Mouse (Mus musculus): ENCODE results near the gene Abca12. TPM values are rescaled to one million over a fixed set of nuclear protein-coding genes. Genes with fewer than 3 reads are reported as not detected.

Abca12 gene
- polyA plus RNA-seq, 1 experiment from 2014 or later: not detected

DNA sequence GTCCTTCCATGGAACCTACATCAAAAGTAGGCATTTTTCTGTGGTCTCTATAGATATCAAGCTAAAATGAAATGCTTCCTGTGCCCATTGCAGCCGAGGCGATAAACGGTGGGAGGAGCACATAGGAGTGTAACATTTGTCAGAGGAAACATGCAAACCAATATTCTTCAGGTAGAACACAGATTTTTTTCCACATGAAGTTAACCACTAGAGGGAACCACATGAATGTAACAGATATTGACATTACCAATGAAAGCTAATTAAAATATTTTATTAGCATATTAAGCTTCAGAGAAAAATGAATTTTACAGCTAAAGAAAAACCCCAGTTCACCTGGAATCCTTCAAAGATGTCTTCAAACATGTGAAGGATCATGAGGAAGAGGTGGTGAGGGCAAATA lies 144.6 kb downstream of the Abca12 start:
- H3K9ac ChIP-seq: no peak overlapping the region
- no peak overlapping the region for H3K27ac ChIP-seq
- no peaks in the 10 kb centered on the region for H3K36me3 ChIP-seq
- DNase-seq: no peak
- no peak overlapping the region for H3K4me2 ChIP-seq
- no peak overlapping the region for H3K4me3 ChIP-seq (replicated peaks)
- no peaks in the 10 kb centered on the region for H3K27me3 ChIP-seq
- H3K9me3 ChIP-seq (replicated peaks): no peaks in the 10 kb centered on the region
- ATAC-seq (ENCODE audit: low read depth): no peak
- WGBS (ENCODE audit: insufficient replicate concordance): 78% methylated on average over 3 of the region's 3 CpGs
- no peaks in the 10 kb centered on the region for H3K4me1 ChIP-seq (replicated peaks)

DNA sequence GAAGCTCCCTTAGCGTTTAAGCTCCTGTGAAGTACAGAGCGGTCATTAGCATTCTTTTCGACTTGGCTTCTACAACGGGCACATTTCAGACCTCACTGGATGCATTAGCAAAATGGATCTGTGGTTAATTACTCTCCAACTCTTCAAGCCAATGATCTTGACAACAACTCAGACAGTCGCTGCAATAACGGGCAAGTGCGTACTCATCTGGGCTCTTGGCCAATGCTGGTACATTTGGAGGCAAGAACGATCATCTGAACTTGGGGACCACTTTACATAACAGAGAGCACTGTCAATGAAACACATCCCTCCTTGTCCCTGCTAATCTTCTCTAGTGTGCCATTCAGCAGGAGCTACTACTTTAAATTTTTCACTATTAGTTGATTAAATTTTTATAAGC lies 148.1 kb downstream of the Abca12 start:
- H3K4me3 ChIP-seq (replicated peaks): no peak overlapping the region
- H3K4me1 ChIP-seq (replicated peaks): no peaks in the 10 kb centered on the region
- no peak for ATAC-seq (ENCODE audit: low read depth)
- no peak for DNase-seq
- H3K9ac ChIP-seq: no peak overlapping the region
- no peaks in the 10 kb centered on the region for H3K9me3 ChIP-seq (replicated peaks)
- no peak overlapping the region for H3K4me2 ChIP-seq
- 81% methylated on average over 8 of the region's 8 CpGs for WGBS (ENCODE audit: insufficient replicate concordance)
- H3K36me3 ChIP-seq: no peaks in the 10 kb centered on the region
- H3K27me3 ChIP-seq: no peaks in the 10 kb centered on the region
- H3K27ac ChIP-seq: no peak overlapping the region

DNA sequence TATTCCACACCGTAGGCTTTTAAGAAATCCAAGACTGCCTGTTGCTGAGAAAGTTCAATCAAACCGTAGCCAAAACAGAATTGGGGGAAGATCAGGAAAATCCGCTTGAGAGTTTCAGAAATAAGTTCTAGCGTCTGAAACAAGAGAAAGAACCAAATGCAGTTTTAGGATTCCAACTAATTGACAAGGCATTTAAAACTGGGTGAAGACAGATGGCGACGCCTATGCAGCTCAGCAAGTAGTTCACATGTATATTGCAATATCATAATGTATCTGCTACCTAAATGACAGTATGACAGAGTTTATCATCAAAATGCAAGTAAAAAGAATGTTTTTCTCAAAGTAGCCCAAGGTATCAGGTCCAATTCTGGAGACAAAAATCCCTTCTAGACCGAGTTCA lies 151.2 kb downstream of the Abca12 start:
- no peak for ATAC-seq (ENCODE audit: low read depth)
- H3K36me3 ChIP-seq: no peaks in the 10 kb centered on the region

DNA sequence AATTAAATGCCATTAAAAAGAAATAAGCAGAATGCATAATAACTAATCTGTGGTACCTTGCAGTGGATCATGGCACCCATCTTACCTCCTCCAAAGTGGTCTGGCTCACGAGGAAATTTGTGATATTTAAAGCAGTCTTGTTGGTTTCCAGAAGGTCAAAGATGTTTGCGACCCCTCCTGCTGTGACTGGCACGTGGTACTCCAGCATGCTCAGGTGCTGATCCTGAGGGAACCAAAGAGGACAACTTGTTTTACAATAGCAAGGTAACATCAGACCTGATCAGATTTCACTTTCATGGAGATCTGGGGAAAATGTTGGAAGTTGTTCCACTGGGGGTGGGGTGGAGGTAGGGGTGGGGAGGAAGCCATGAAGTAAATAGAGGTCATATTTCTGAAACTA lies 170.1 kb downstream of the Abca12 start:
- 46% methylated on average over 3 of the region's 3 CpGs for WGBS (ENCODE audit: insufficient replicate concordance)
- no peaks in the 10 kb centered on the region for H3K9me3 ChIP-seq (replicated peaks)
- H3K27me3 ChIP-seq: no peaks in the 10 kb centered on the region
- no peak overlapping the region for H3K27ac ChIP-seq
- H3K4me3 ChIP-seq (replicated peaks): no peak overlapping the region
- ATAC-seq (ENCODE audit: low read depth): no peak
- no peak overlapping the region for H3K4me2 ChIP-seq
- DNase-seq: no peak
- H3K9ac ChIP-seq: no peak overlapping the region
- no peaks in the 10 kb centered on the region for H3K4me1 ChIP-seq (replicated peaks)
- H3K36me3 ChIP-seq: no peaks in the 10 kb centered on the region

More for the DNA sequence above, 151.2 kb downstream of the Abca12 start:
- 74% methylated on average over 7 of the region's 7 CpGs for WGBS (ENCODE audit: insufficient replicate concordance)
- H3K27me3 ChIP-seq: no peaks in the 10 kb centered on the region
- H3K4me2 ChIP-seq: no peak overlapping the region
- no peaks in the 10 kb centered on the region for H3K9me3 ChIP-seq (replicated peaks)
- H3K27ac ChIP-seq: no peak overlapping the region
- H3K4me3 ChIP-seq (replicated peaks): no peak overlapping the region
- DNase-seq: no peak
- no peaks in the 10 kb centered on the region for H3K4me1 ChIP-seq (replicated peaks)
- no peak overlapping the region for H3K9ac ChIP-seq

DNA sequence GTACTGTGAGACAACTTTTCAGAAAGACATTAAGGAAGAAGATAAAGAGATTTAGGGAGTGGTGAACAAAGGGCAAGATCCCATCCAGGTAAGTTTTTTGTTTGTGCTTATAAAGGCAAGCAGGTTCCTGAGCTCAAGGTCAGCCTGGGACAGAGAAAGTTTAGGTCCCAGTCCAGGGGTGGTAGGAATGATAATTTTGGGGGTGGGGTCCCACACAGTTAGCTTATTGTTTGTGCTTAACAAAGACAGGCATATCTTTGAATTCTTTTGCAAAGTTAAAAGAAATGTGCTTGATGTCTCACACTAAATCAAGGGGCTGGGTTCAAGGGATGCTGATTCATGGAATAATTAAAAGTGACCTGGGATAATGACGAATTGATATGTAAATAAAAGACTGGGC lies 173.3 kb downstream of the Abca12 start:
- 46% methylated on average over 1 of the region's 1 CpGs for WGBS (ENCODE audit: insufficient replicate concordance)
- Histone ChIP-seq H3K9me3 (replicated peaks) (no peaks in the 10 kb centered on the region), H3K4me3 (replicated peaks) (no peak overlapping the region), H3K36me3 (no peaks in the 10 kb centered on the region), H3K27ac (no peak overlapping the region), H3K9ac (no peak overlapping the region), H3K4me1 (replicated peaks) (no peaks in the 10 kb centered on the region), H3K27me3 (no peaks in the 10 kb centered on the region), H3K4me2 (no peak overlapping the region)
- ATAC-seq (ENCODE audit: low read depth) (no peak), DNase-seq (no peak)

DNA sequence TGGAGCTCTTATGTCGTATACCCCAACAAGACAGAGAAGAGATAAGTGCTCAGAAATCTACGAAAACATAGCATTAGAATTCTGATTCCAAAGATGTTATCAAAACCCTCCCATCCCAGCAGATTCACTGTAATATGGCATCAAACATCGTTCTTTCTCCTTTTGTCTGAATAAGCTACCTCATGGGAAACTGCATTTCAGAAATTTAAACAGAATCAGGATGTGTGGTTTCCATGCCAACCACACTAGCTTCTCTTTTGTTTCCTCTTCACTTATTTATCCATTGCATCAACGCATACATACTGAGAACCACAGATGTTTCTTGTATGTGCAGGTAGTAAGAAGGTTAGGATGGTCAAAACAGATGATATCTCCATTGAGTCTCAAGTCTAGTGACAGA lies 175.1 kb downstream of the Abca12 start:
- no peak overlapping the region for H3K4me3 ChIP-seq (replicated peaks)
- ATAC-seq (ENCODE audit: low read depth) (no peak), DNase-seq (no peak)
- no peaks in the 10 kb centered on the region for H3K27me3 ChIP-seq
- WGBS (ENCODE audit: insufficient replicate concordance): 58% methylated on average over 4 of the region's 4 CpGs
- no peak overlapping the region for H3K4me2 ChIP-seq
- H3K9me3 ChIP-seq (replicated peaks): no peaks in the 10 kb centered on the region
- no peaks in the 10 kb centered on the region for H3K4me1 ChIP-seq (replicated peaks)
- H3K27ac ChIP-seq: no peak overlapping the region
- no peaks in the 10 kb centered on the region for H3K36me3 ChIP-seq
- no peak overlapping the region for H3K9ac ChIP-seq

DNA sequence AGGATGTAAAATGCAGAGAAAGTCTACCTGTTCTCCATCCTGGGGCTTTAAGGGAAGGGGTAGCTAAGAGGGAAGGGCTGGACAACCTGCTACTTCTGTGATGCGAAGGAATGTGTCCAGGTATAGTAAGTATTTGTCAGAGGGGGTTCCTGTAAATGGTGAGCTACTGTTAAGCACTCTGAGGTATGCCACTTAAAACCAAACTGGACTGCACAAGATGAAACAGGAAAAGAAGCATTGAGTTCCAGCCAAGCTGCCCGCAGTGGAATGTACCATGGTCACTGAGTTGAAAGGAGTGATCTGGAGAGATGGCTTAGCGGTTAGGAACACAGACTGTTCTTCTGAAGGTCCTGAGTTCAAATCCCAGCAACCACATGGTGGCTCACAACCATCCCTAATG lies 179.4 kb downstream of the Abca12 start:
- H3K4me2 ChIP-seq: no peak overlapping the region
- ATAC-seq (ENCODE audit: low read depth) (no peak), DNase-seq (no peak)
- no peaks in the 10 kb centered on the region for H3K36me3 ChIP-seq
- no peaks in the 10 kb centered on the region for H3K27me3 ChIP-seq
- WGBS (ENCODE audit: insufficient replicate concordance): 60% methylated on average over 3 of the region's 3 CpGs
- no peak overlapping the region for H3K27ac ChIP-seq
- no peak overlapping the region for H3K4me3 ChIP-seq (replicated peaks)
- no peaks in the 10 kb centered on the region for H3K9me3 ChIP-seq (replicated peaks)
- H3K4me1 ChIP-seq (replicated peaks): no peaks in the 10 kb centered on the region
- H3K9ac ChIP-seq: no peak overlapping the region

DNA sequence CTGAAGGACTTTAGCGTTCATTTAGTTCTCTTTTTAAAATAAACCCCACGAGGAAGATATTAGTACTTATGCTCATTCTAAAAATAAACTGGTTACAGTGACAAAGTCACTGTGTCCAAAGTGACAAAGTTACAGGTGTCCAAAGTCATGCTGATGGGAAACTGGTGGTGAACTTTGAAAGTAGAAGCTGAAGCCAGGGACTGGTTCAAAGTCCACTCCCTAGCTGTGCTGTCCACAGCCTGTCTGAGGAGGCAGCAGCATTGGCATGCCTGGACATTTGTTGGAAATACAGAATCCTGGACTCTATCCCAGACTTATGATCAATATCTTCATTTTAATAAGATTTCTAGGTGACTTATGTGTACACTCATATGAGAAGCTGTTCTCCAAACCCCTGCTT lies 183.5 kb downstream of the Abca12 start:
- Histone ChIP-seq H3K9me3 (replicated peaks) (no peaks in the 10 kb centered on the region), H3K27me3 (no peaks in the 10 kb centered on the region), H3K27ac (no peak overlapping the region), H3K4me1 (replicated peaks) (no peaks in the 10 kb centered on the region), H3K4me2 (no peak overlapping the region), H3K9ac (no peak overlapping the region), H3K4me3 (replicated peaks) (no peak overlapping the region), H3K36me3 (no peaks in the 10 kb centered on the region)
- ATAC-seq (ENCODE audit: low read depth) (0 out of 2 replicates have a peak, but pooled peaks have one; percentile 51), DNase-seq (no peak)
- 25% methylated on average over 2 of the region's 2 CpGs for WGBS (ENCODE audit: insufficient replicate concordance)

DNA sequence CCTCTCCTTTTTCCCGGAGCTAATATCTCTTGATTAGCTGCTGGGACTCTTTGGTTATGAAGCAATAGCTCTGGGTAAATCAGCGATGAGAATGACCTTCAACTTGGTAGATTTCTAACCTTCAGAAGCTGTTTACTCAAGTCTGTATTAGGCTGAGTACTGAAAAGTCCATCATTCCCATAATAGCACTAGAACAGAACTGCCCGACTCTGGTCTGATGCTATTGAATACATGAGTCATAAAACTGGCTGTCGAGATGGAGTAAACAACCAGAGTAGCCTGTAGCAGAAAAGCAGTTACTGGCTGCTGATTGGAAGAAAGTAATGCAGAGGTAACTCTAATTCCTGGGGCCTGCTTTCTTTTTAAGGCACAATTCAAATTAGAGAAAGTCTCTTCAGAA lies 211.1 kb downstream of the Abca12 start:
- no peaks in the 10 kb centered on the region for H3K9me3 ChIP-seq (replicated peaks)
- H3K4me2 ChIP-seq: no peak overlapping the region
- no peak overlapping the region for H3K9ac ChIP-seq
- DNase-seq (no peak), ATAC-seq (ENCODE audit: low read depth) (no peak)
- WGBS (ENCODE audit: insufficient replicate concordance): 62% methylated on average over 4 of the region's 4 CpGs
- no peaks in the 10 kb centered on the region for H3K4me1 ChIP-seq (replicated peaks)
- H3K27me3 ChIP-seq: no peaks in the 10 kb centered on the region
- no peak overlapping the region for H3K4me3 ChIP-seq (replicated peaks)
- H3K27ac ChIP-seq: no peak overlapping the region
- H3K36me3 ChIP-seq: no peaks in the 10 kb centered on the region

DNA sequence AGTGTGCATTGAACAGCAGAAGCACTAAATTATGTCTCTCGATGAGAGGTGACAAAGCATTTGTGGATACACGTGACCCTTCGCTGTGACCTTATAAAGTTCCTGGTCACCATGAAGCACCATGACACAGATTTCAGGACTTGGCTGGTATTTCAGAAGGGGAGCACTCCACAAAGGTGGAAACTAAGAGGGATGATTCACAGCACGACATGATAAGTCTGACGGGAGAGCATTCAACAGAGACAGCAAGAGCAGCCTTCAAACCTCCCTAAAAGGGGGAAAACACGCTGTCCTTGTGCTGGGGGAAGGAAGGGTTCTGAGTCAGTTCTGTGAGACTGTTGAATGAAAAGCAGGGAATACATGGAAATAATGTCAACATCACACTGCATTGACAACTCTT lies 218.5 kb downstream of the Abca12 start:
- no peak for DNase-seq
- 72% methylated on average over 6 of the region's 6 CpGs for WGBS (ENCODE audit: insufficient replicate concordance)
- no peak overlapping the region for H3K4me3 ChIP-seq (replicated peaks)
- no peak overlapping the region for H3K27ac ChIP-seq
- H3K4me1 ChIP-seq (replicated peaks): no peaks in the 10 kb centered on the region
- H3K9me3 ChIP-seq (replicated peaks): no peaks in the 10 kb centered on the region
- no peaks in the 10 kb centered on the region for H3K27me3 ChIP-seq
- no peak overlapping the region for H3K9ac ChIP-seq
- no peak overlapping the region for H3K4me2 ChIP-seq
- no peaks in the 10 kb centered on the region for H3K36me3 ChIP-seq
- no peak for ATAC-seq (ENCODE audit: low read depth)

DNA sequence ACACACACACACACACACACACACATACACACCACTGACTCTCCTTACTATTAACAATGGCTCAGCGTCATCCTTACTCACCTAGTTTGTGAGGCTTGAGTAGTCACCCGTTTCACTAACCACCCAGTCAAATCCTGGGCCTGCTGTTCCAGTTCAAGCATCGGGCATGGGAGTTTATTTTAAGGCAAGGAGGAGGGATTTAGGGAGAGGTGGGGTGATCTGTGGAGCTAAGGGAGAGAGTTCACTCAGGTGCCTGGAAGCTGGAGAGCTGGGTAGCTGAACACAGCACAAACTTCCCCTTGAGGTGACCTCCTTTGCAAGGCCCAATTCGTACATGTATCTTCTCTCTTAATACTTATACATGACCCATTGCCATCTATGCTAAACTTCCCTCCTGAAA lies 219.4 kb downstream of the Abca12 start:
- ATAC-seq (ENCODE audit: low read depth): no peak
- H3K4me1 ChIP-seq (replicated peaks): no peaks in the 10 kb centered on the region

DNA sequence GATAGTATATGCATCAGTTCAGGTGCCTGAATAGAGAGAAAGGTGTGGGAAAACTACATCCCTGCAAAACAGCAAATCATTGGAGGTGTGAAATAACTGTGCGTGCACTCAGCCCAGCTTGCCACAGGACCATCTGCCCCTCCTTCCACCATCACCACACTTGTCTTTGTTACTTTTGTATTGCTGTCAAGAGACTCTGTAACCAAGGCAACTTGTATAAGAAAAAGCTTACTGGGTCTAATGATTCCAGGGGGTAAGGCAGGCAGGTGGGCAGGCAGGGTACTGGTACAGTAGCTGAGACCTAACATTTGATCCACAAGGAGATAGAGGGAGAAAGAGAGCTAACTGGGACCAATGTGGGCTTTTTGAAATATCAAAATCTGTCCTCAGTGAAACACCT lies 220.8 kb downstream of the Abca12 start:
- Histone ChIP-seq H3K9ac (no peak overlapping the region), H3K9me3 (replicated peaks) (no peaks in the 10 kb centered on the region), H3K4me2 (no peak overlapping the region), H3K4me1 (replicated peaks) (no peaks in the 10 kb centered on the region), H3K27me3 (no peaks in the 10 kb centered on the region), H3K27ac (no peak overlapping the region), H3K4me3 (replicated peaks) (no peak overlapping the region), H3K36me3 (no peaks in the 10 kb centered on the region)
- ATAC-seq (ENCODE audit: low read depth): no peak
- no peak for DNase-seq
- WGBS (ENCODE audit: insufficient replicate concordance): 85% methylated on average over 1 of the region's 1 CpGs

More for the DNA sequence above, 219.4 kb downstream of the Abca12 start:
- Histone ChIP-seq H3K9ac (no peak overlapping the region), H3K27ac (no peak overlapping the region), H3K27me3 (no peaks in the 10 kb centered on the region), H3K9me3 (replicated peaks) (no peaks in the 10 kb centered on the region), H3K36me3 (no peaks in the 10 kb centered on the region), H3K4me3 (replicated peaks) (no peak overlapping the region), H3K4me2 (no peak overlapping the region)
- WGBS (ENCODE audit: insufficient replicate concordance): 63% methylated on average over 4 of the region's 4 CpGs
- no peak for DNase-seq

All from liver, embryonic 13.5 days (tissue).